Mouse (Mus musculus) intestine, embryonic 16.5 days (tissue): ENCODE results near the gene Draxin. TPM values are rescaled to one million over a fixed set of nuclear protein-coding genes. Genes with fewer than 3 reads are reported as not detected.

Experiments
- ATAC-seq: fragments of 200-750 bp; cut with Nextera tagmentation; 2 replicates; pipeline ENCODE4 v1.8.0; 2017; ENCODE audit warnings: moderate TSS enrichment, moderate library complexity
- H3K27ac ChIP-seq: fragments of 300-500 bp; sonication (generic); 2 replicates; pipeline ENCODE4 v1.5.1; 2014; ENCODE audit warnings: mild to moderate bottlenecking, low read length
- H3K27me3 ChIP-seq: fragments of 300-500 bp; sonication (generic); replicated peaks from 2 replicates; pipeline ENCODE4 v1.6.1; 2014; ENCODE audit warnings: low read length, control low read depth, mixed read lengths; ENCODE audit not compliant: control insufficient read depth, insufficient read depth
- H3K36me3 ChIP-seq: fragments of 300-500 bp; sonication (generic); 2 replicates; pipeline ENCODE4 v1.6.1; 2014; ENCODE audit warnings: low read length, control low read depth; ENCODE audit not compliant: control insufficient read depth, insufficient read depth
- H3K4me1 ChIP-seq: fragments of 300-500 bp; sonication (generic); 2 replicates; pipeline ENCODE4 v1.6.1; 2014; ENCODE audit warnings: low read length, control low read depth, mixed read lengths; ENCODE audit not compliant: control insufficient read depth, insufficient read depth
- H3K4me2 ChIP-seq: fragments of 300-500 bp; sonication (generic); 2 replicates; pipeline ENCODE4 v1.6.1; 2014; ENCODE audit warnings: low read depth, low read length, control low read depth
- H3K4me3 ChIP-seq: fragments of 300-500 bp; sonication (generic); 2 replicates; pipeline ENCODE4 v1.5.1; 2014; ENCODE audit warnings: mild to moderate bottlenecking, low read length
- H3K9ac ChIP-seq: fragments of 300-500 bp; sonication (generic); 2 replicates; pipeline ENCODE4 v1.6.1; 2014; ENCODE audit warnings: low read depth, low read length
- H3K9me3 ChIP-seq: fragments of 300-500 bp; sonication (generic); 2 replicates; pipeline ENCODE4 v1.6.1; 2016; ENCODE audit warnings: low read length, control low read depth; ENCODE audit not compliant: control insufficient read depth
- WGBS: fragments of 180-500 bp; shearing (Covaris S2); extraction: QIAGEN DNeasy Blood & Tissue Kit; methylation state at CpG from one replicate; pipeline ENCODE4 v1.1.7; 2014; 5-methylcytosine and 5-hydroxymethylcytosine counted together
- polyA plus RNA-seq: library from polyadenylated mRNA; unstranded; fragments of >200 nt; fragmentation: Nextera tagmentation; extraction: Ambion mirVana; gene quantifications from 2 replicates; pipeline ENCODE4 v1.2.1, GENCODE M21; 2015

The Draxin gene
- polyA plus RNA-seq, 1 experiment from 2014 or later: 0.07 TPM

- no peak overlapping the region for H3K4me3 ChIP-seq
- WGBS: 62% methylated on average over 3 of the region's 3 CpGs
- H3K4me2 ChIP-seq: no peak overlapping the region
- H3K27ac ChIP-seq: no peak overlapping the region
- ATAC-seq: no peak
- peaks cover 3% of the 10 kb centered on the region; the same call in 1 of the 2 replicates for H3K36me3 ChIP-seq
- 0 out of 2 replicates have a peak, but pooled peaks cover 4% of the 10 kb centered on the region for H3K27me3 ChIP-seq
- peaks cover 8% of the 10 kb centered on the region; the same call in 1 of the 2 replicates for H3K4me1 ChIP-seq
- H3K9me3 ChIP-seq: no peaks in the 10 kb centered on the region
- no peak overlapping the region for H3K9ac ChIP-seq
Measured at GRCm38 (mm10) chr4:148154982-148155381, 24.5 kb upstream of the Draxin start.

- peaks cover 6% of the 10 kb centered on the region; the same call in 1 of the 2 replicates for H3K4me1 ChIP-seq
- no peak overlapping the region for H3K9ac ChIP-seq
- H3K4me3 ChIP-seq: no peak overlapping the region
- no peak overlapping the region for H3K27ac ChIP-seq
- no peak for ATAC-seq
- WGBS: 80% methylated on average over 4 of the region's 4 CpGs
- peaks cover 3% of the 10 kb centered on the region; the same call in 1 of the 2 replicates for H3K36me3 ChIP-seq
- H3K27me3 ChIP-seq: 0 out of 2 replicates have a peak, but pooled peaks cover 4% of the 10 kb centered on the region
- no peak overlapping the region for H3K4me2 ChIP-seq
- H3K9me3 ChIP-seq: no peaks in the 10 kb centered on the region
Measured at GRCm38 (mm10) chr4:148154006-148154405, 23.5 kb upstream of the Draxin start.

- H3K27me3 ChIP-seq: no peaks in the 10 kb centered on the region
- H3K9ac ChIP-seq: no peak overlapping the region
- no peak for ATAC-seq
- no peaks in the 10 kb centered on the region for H3K9me3 ChIP-seq
- WGBS: 78% methylated on average over 5 of the region's 5 CpGs
- H3K4me2 ChIP-seq: no peak overlapping the region
- H3K4me1 ChIP-seq: peaks cover 4% of the 10 kb centered on the region; the same call in 1 of the 2 replicates
- no peak overlapping the region for H3K27ac ChIP-seq
- peaks cover 3% of the 10 kb centered on the region; the same call in 1 of the 2 replicates for H3K36me3 ChIP-seq
- no peak overlapping the region for H3K4me3 ChIP-seq
Measured at GRCm38 (mm10) chr4:148152547-148152946, 22.0 kb upstream of the Draxin start.

- Histone ChIP-seq H3K27me3 (no peaks in the 10 kb centered on the region), H3K4me1 (peaks cover 4% of the 10 kb centered on the region; the same call in 1 of the 2 replicates), H3K36me3 (peaks cover 3% of the 10 kb centered on the region; the same call in 1 of the 2 replicates), H3K4me2 (peak within 1 kb of the TSS; percentile 95), H3K27ac (peak within 1 kb of the TSS; percentile 85), H3K9ac (peak within 1 kb of the TSS; percentile 83), H3K9me3 (no peaks in the 10 kb centered on the region), H3K4me3 (peak within 1 kb of the TSS; percentile 75)
- WGBS: 1% methylated on average over 58 of the region's 67 CpGs
- peak; percentile 91 for ATAC-seq
Measured at GRCm38 (mm10) chr4:148151267-148152168, 21.0 kb upstream of the Draxin start, which contains the start of gene Fbxo6. Gene Fbxo6 (minus strand): TSS chr4:148152140.

- peak overlapping the region; percentile 85; the same call in 1 of the 2 replicates for H3K27ac ChIP-seq
Measured at GRCm38 (mm10) chr4:148150953-148151266, 20.4 kb upstream of the Draxin start.

GRCm38 (mm10) chr4:148150242-148150641 is 19.7 kb upstream of the Draxin start:
- Histone ChIP-seq H3K4me3 (no peak overlapping the region), H3K9ac (no peak overlapping the region), H3K4me2 (no peak overlapping the region), H3K36me3 (peaks cover 3% of the 10 kb centered on the region; the same call in 1 of the 2 replicates), H3K27ac (no peak overlapping the region), H3K4me1 (peaks cover 4% of the 10 kb centered on the region; the same call in 1 of the 2 replicates), H3K9me3 (no peaks in the 10 kb centered on the region), H3K27me3 (no peaks in the 10 kb centered on the region)
- ATAC-seq: no peak
- WGBS: 60% methylated on average over 7 of the region's 7 CpGs

More at GRCm38 (mm10) chr4:148150953-148151266, 20.4 kb upstream of the Draxin start:
- Histone ChIP-seq H3K4me2 (peak overlapping the region; percentile 95), H3K36me3 (peaks cover 3% of the 10 kb centered on the region; the same call in 1 of the 2 replicates), H3K4me3 (peak overlapping the region; percentile 75), H3K9ac (peak overlapping the region; percentile 83), H3K27me3 (no peaks in the 10 kb centered on the region), H3K4me1 (peaks cover 4% of the 10 kb centered on the region; the same call in 1 of the 2 replicates), H3K9me3 (no peaks in the 10 kb centered on the region)
- no peak for ATAC-seq
- WGBS: 27% methylated on average over 3 of the region's 3 CpGs

- Histone ChIP-seq H3K4me1 (peaks cover 4% of the 10 kb centered on the region; the same call in 1 of the 2 replicates), H3K4me3 (no peak overlapping the region), H3K4me2 (no peak overlapping the region), H3K36me3 (peaks cover 3% of the 10 kb centered on the region; the same call in 1 of the 2 replicates), H3K9me3 (no peaks in the 10 kb centered on the region), H3K27ac (no peak overlapping the region), H3K27me3 (no peaks in the 10 kb centered on the region), H3K9ac (no peak overlapping the region)
- no peak for ATAC-seq
- 59% methylated on average over 12 of the region's 12 CpGs for WGBS
Measured at GRCm38 (mm10) chr4:148149540-148149939, 19.0 kb upstream of the Draxin start.

GRCm38 (mm10) chr4:148147714-148148113 is 17.2 kb upstream of the Draxin start:
- Histone ChIP-seq H3K4me3 (no peak overlapping the region), H3K9me3 (no peaks in the 10 kb centered on the region), H3K36me3 (no peaks in the 10 kb centered on the region), H3K9ac (no peak overlapping the region), H3K27me3 (no peaks in the 10 kb centered on the region), H3K27ac (no peak overlapping the region), H3K4me1 (peaks cover 4% of the 10 kb centered on the region; the same call in 1 of the 2 replicates), H3K4me2 (no peak overlapping the region)
- no peak for ATAC-seq
- 86% methylated on average over 2 of the region's 2 CpGs for WGBS

- 85% methylated on average over 5 of the region's 5 CpGs for WGBS
- ATAC-seq: no peak
- Histone ChIP-seq H3K27me3 (no peaks in the 10 kb centered on the region), H3K27ac (no peak overlapping the region), H3K9me3 (no peaks in the 10 kb centered on the region), H3K4me1 (no peaks in the 10 kb centered on the region), H3K9ac (no peak overlapping the region), H3K4me3 (no peak overlapping the region), H3K4me2 (no peak overlapping the region), H3K36me3 (no peaks in the 10 kb centered on the region)
Measured at GRCm38 (mm10) chr4:148143721-148144120, 13.2 kb upstream of the Draxin start.
